Mouse (Mus musculus): ENCODE results near the gene Ppp1r14c.

DNA sequence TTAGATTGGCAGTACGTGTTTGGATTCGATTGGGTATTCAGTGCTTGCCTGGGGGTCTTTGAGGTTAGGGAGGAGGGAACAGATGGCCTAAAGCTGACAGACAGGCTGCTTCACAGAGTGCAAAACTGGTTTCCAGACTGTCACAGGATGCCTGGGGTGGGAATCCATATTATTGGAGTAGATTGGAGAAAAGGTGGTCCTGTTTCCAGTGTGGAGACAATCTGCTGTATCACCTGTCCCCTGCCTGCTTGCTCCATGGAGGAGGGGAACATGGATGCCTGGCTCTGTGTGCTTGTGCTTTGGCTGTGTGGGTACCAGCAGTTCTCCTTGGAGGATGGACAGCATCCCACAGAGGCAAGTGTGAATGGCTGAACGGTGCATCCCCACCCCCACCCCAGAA is 45.4 kb downstream of the Ppp1r14c start:
- TF ChIP-seq CTCF (IDR thresholded peaks at IDR 0.05; ENCODE audit: insufficient read depth, low read length) (no peak), POLR2A (IDR thresholded peaks at IDR 0.05; ENCODE audit: borderline replicate concordance, extremely low read depth, low read depth, low read length) (no peak)

All from lung, adult 2 months (tissue).